Mouse (Mus musculus): ENCODE results near the gene Gab1. TPM values are rescaled to one million over a fixed set of nuclear protein-coding genes. Genes with fewer than 3 reads are reported as not detected.

Gab1 gene
- total RNA-seq, 2 experiments from 2014 or later: 11.6 to 11.9 TPM

GRCm38 (mm10) chr8:80878146-80878545, 2.2 kb downstream of the Gab1 start:
- intact Hi-C loops (cut with DNase I): loop anchor here (5.0 kb wide), 1 partner anchor 114 kb away; no protein-coding TSS in a partner anchor
- DNase-seq (ENCODE audit: extremely low spot score in 1 of 2, low spot score in 2 of 2): no peak

GRCm38 (mm10) chr8:80875537-80875936, 4.8 kb downstream of the Gab1 start:
- no peak for DNase-seq (ENCODE audit: extremely low spot score in 1 of 2, low spot score in 2 of 2)
- intact Hi-C loops (cut with DNase I): loop anchor here (5.0 kb wide), 1 partner anchor 117 kb away; no protein-coding TSS in a partner anchor

- no peak for DNase-seq (ENCODE audit: extremely low spot score in 1 of 2, low spot score in 2 of 2)
- intact Hi-C loops (cut with DNase I): no loop called here
These were observed 6.4 kb downstream of the Gab1 start for GRCm38 (mm10) chr8:80873723-80874427.

- no peak for DNase-seq (ENCODE audit: extremely low spot score in 1 of 2, low spot score in 2 of 2)
- intact Hi-C loops (cut with DNase I): no loop called here
These were observed 7.6 kb downstream of the Gab1 start for GRCm38 (mm10) chr8:80872688-80873087.

- no peak for DNase-seq (ENCODE audit: extremely low spot score in 1 of 2, low spot score in 2 of 2)
- intact Hi-C loops (cut with DNase I): no loop called here
These were observed 8.9 kb downstream of the Gab1 start for GRCm38 (mm10) chr8:80871400-80871799.

- no peak for DNase-seq (ENCODE audit: extremely low spot score in 1 of 2, low spot score in 2 of 2)
- intact Hi-C loops (cut with DNase I): no loop called here
These were observed 9.6 kb downstream of the Gab1 start for GRCm38 (mm10) chr8:80870535-80871204.

GRCm38 (mm10) chr8:80869881-80870328, 10.4 kb downstream of the Gab1 start:
- intact Hi-C loops (cut with DNase I): no loop called here

GRCm38 (mm10) chr8:80868801-80869323, 11.5 kb downstream of the Gab1 start:
- intact Hi-C loops (cut with DNase I): no loop called here

More at GRCm38 (mm10) chr8:80869881-80870328, 10.4 kb downstream of the Gab1 start:
- peak in 1 of 2 experiments; percentile 34 for DNase-seq (ENCODE audit: extremely low spot score in 1 of 2, low spot score in 2 of 2)

GRCm38 (mm10) chr8:80868006-80868702, 12.2 kb downstream of the Gab1 start:
- DNase-seq (ENCODE audit: extremely low spot score in 1 of 2, low spot score in 2 of 2): no peak
- intact Hi-C loops (cut with DNase I): no loop called here

More at GRCm38 (mm10) chr8:80868801-80869323, 11.5 kb downstream of the Gab1 start:
- DNase-seq (ENCODE audit: extremely low spot score in 1 of 2, low spot score in 2 of 2): no peak

GRCm38 (mm10) chr8:80867598-80867997, 12.7 kb downstream of the Gab1 start:
- DNase-seq (ENCODE audit: extremely low spot score in 1 of 2, low spot score in 2 of 2): no peak
- intact Hi-C loops (cut with DNase I): no loop called here

GRCm38 (mm10) chr8:80865181-80865784, 15.0 kb downstream of the Gab1 start:
- peak in 1 of 2 experiments; percentile 44 for DNase-seq (ENCODE audit: extremely low spot score in 1 of 2, low spot score in 2 of 2)
- intact Hi-C loops (cut with DNase I): no loop called here

GRCm38 (mm10) chr8:80863393-80863792, 16.9 kb downstream of the Gab1 start:
- no peak for DNase-seq (ENCODE audit: extremely low spot score in 1 of 2, low spot score in 2 of 2)
- intact Hi-C loops (cut with DNase I): no loop called here

GRCm38 (mm10) chr8:80859180-80859775, 21.0 kb downstream of the Gab1 start:
- intact Hi-C loops (cut with DNase I): no loop called here
- DNase-seq (ENCODE audit: extremely low spot score in 1 of 2, low spot score in 2 of 2): no peak

- intact Hi-C loops (cut with DNase I): no loop called here
- DNase-seq (ENCODE audit: extremely low spot score in 1 of 2, low spot score in 2 of 2): no peak
These were observed 22.4 kb downstream of the Gab1 start for GRCm38 (mm10) chr8:80857851-80858367.

GRCm38 (mm10) chr8:80857128-80857527, 23.2 kb downstream of the Gab1 start:
- DNase-seq (ENCODE audit: extremely low spot score in 1 of 2, low spot score in 2 of 2): no peak
- intact Hi-C loops (cut with DNase I): no loop called here

- DNase-seq (ENCODE audit: extremely low spot score in 1 of 2, low spot score in 2 of 2): peak; percentile 54 to 72
- intact Hi-C loops (cut with DNase I): no loop called here
These were observed 23.7 kb downstream of the Gab1 start for GRCm38 (mm10) chr8:80856606-80857005.

- no peak for DNase-seq (ENCODE audit: extremely low spot score in 1 of 2, low spot score in 2 of 2)
- intact Hi-C loops (cut with DNase I): no loop called here
These were observed 26.7 kb downstream of the Gab1 start for GRCm38 (mm10) chr8:80853622-80854021.

GRCm38 (mm10) chr8:80853208-80853607, 27.1 kb downstream of the Gab1 start:
- no peak for DNase-seq (ENCODE audit: extremely low spot score in 1 of 2, low spot score in 2 of 2)
- intact Hi-C loops (cut with DNase I): no loop called here

Data from left cerebral cortex, postnatal 10 days (tissue).